Mouse (Mus musculus): Measurements from ENCODE around the gene Ubac2.

GRCm38 (mm10) chr14:121955176-121955795 is 76.9 kb downstream of the Ubac2 start:
- TF ChIP-seq CTCF (IDR thresholded peaks at IDR 0.05; ENCODE audit: low read depth, low read length) (no peak), GATA1 (IDR thresholded peaks at IDR 0.05; ENCODE audit: borderline replicate concordance, low read length) (no peak), POLR2AphosphoS5 (IDR thresholded peaks at IDR 0.05; ENCODE audit: insufficient replicate concordance, low read depth, low read length) (no peak)
